Mouse (Mus musculus) neutrophil, adult 59 days (primary cell): ENCODE results near the gene Tmem236. TPM values are rescaled to one million over a fixed set of nuclear protein-coding genes. Genes with fewer than 3 reads are reported as not detected.

Source experiments
- total RNA-seq, 2 experiments: library from RNA; stranded (reverse); gene quantifications; 1 replicate in 1 of 2; 2 replicates in 1 of 2; pipeline ENCODE4 v1.2.4; 2023

Tmem236 gene
- total RNA-seq: under 1 TPM in 1 of 2 experiments, not detected in 1; 0.09 TPM

GRCm38 (mm10) chr2:14174334-14174733 is at the start of gene Tmem236:
Tmem236 (plus strand) TSS chr2:14174523.

GRCm38 (mm10) chr2:14229149-14229548 is 54.8 kb downstream of the Tmem236 start, which contains the start of gene Mrc1:
Mrc1 (plus strand) TSS chr2:14229392.

Other genes with a start within 250 kb of the Tmem236 start
- 1 to 10 TPM; 4.4 to 6.2 TPM for gene Hacd1, start 118.4 kb upstream of the Tmem236 start, total RNA-seq
- 10 to 100 TPM; 27.8 to 28.7 TPM for gene Stam, start 100.4 kb upstream of the Tmem236 start, total RNA-seq
- gene Mrc1, start 54.9 kb downstream of the Tmem236 start, total RNA-seq: 1 to 10 TPM; 6.0 to 8.8 TPM
- gene Slc39a12, start 213.8 kb downstream of the Tmem236 start, total RNA-seq: not detected